Mouse (Mus musculus): Measurements from ENCODE around the gene Olfr419.

Olfr419 gene

GRCm38 (mm10) chr1:174251961-174252360 is at the start of gene Olfr419:
Gene Olfr419, minus strand, starts transcription at chr1:174252061.
- DNase-seq (ENCODE audit: low read depth, low spot score): no peak

- DNase-seq (ENCODE audit: low read depth, low spot score): no peak
Observed at GRCm38 (mm10) chr1:174270643-174271042, 18.8 kb upstream of the Olfr419 start.

- DNase-seq (ENCODE audit: low read depth, low spot score): no peak
Observed at GRCm38 (mm10) chr1:174269162-174269561, 17.3 kb upstream of the Olfr419 start.

GRCm38 (mm10) chr1:174267816-174268215 is 16.0 kb upstream of the Olfr419 start:
- no peak for DNase-seq (ENCODE audit: low read depth, low spot score)

GRCm38 (mm10) chr1:174250376-174250775 is 1.5 kb downstream of the Olfr419 start:
- no peak for DNase-seq (ENCODE audit: low read depth, low spot score)

GRCm38 (mm10) chr1:174247170-174247569 is 4.7 kb downstream of the Olfr419 start:
- DNase-seq (ENCODE audit: low read depth, low spot score): no peak

GRCm38 (mm10) chr1:174246080-174246479 is 5.8 kb downstream of the Olfr419 start:
- DNase-seq (ENCODE audit: low read depth, low spot score): no peak

GRCm38 (mm10) chr1:174244621-174245020 is 7.2 kb downstream of the Olfr419 start:
- DNase-seq (ENCODE audit: low read depth, low spot score): no peak

GRCm38 (mm10) chr1:174239916-174240315 is 11.9 kb downstream of the Olfr419 start:
- no peak for DNase-seq (ENCODE audit: low read depth, low spot score)

GRCm38 (mm10) chr1:174216528-174217204 is 35.2 kb downstream of the Olfr419 start:
- DNase-seq (ENCODE audit: low read depth, low spot score): no peak

GRCm38 (mm10) chr1:174215270-174216038 is 36.4 kb downstream of the Olfr419 start:
- no peak for DNase-seq (ENCODE audit: low read depth, low spot score)

- DNase-seq (ENCODE audit: low read depth, low spot score): no peak
Observed at GRCm38 (mm10) chr1:174212286-174212685, 39.6 kb downstream of the Olfr419 start.

GRCm38 (mm10) chr1:174204699-174205098 is 47.2 kb downstream of the Olfr419 start:
- no peak for DNase-seq (ENCODE audit: low read depth, low spot score)
